Mouse (Mus musculus) heart, postnatal 36 days (tissue): ENCODE data around the gene 1700030J22Rik. TPM values are rescaled to one million over a fixed set of nuclear protein-coding genes. Genes with fewer than 3 reads are reported as not detected.

ENCODE experiments used
- DNase-seq, 2 experiments: peaks; one replicate each; pipeline ENCODE4 v3.0.0; 2021 to 2022
- intact Hi-C: fragments of 180-260 bp; cut with DNase I; formaldehyde crosslinking; loops from one replicate; pipeline ENCODE4 v1.15.1; 2025
- total RNA-seq, 2 experiments: library from RNA; stranded (reverse); gene quantifications; 2 replicates each; pipeline ENCODE4 v1.2.3; 2021

1700030J22Rik gene
- total RNA-seq = under 1 TPM; 0.39 to 0.43 TPM

GRCm38 (mm10) chr8:116978631-116979256 is at the start of gene 1700030J22Rik:
1700030J22Rik (minus strand) TSS chr8:116978959.
- intact Hi-C loops = no loop called here

GRCm38 (mm10) chr8:117027601-117028000 is 48.8 kb upstream of the 1700030J22Rik start:
- no peak for DNase-seq
- intact Hi-C loops = no loop called here

More at GRCm38 (mm10) chr8:116978631-116979256, at the start of gene 1700030J22Rik:
- DNase-seq = peak; percentile 97 to 99

GRCm38 (mm10) chr8:117022297-117022993 is 43.7 kb upstream of the 1700030J22Rik start:
- no peak for DNase-seq
- intact Hi-C loops = no loop called here

GRCm38 (mm10) chr8:117019323-117020275 is 40.8 kb upstream of the 1700030J22Rik start:
- no peak for DNase-seq
- intact Hi-C loops = no loop called here

- intact Hi-C loops = no loop called here
- no peak for DNase-seq
These were observed 39.1 kb upstream of the 1700030J22Rik start for GRCm38 (mm10) chr8:117017896-117018295.

- intact Hi-C loops = no loop called here
- DNase-seq = no peak
These were observed 38.2 kb upstream of the 1700030J22Rik start for GRCm38 (mm10) chr8:117017006-117017405.

GRCm38 (mm10) chr8:117015670-117016069 is 36.9 kb upstream of the 1700030J22Rik start:
- DNase-seq = no peak
- intact Hi-C loops = no loop called here

GRCm38 (mm10) chr8:117011366-117011765 is 32.6 kb upstream of the 1700030J22Rik start:
- DNase-seq = no peak

GRCm38 (mm10) chr8:116994016-116994716 is 15.4 kb upstream of the 1700030J22Rik start:
- intact Hi-C loops = loop anchor here (5.0 kb wide), 1 partner anchor 163 kb away; the partner anchor contains the start of gene Gan
- no peak for DNase-seq

More at GRCm38 (mm10) chr8:117011366-117011765, 32.6 kb upstream of the 1700030J22Rik start:
- intact Hi-C loops = no loop called here

- intact Hi-C loops = loop anchor here (5.0 kb wide), 1 partner anchor 164 kb away; the partner anchor contains the start of gene Gan
- DNase-seq = peak; percentile 97 to 98
These were observed 14.5 kb upstream of the 1700030J22Rik start, which contains the start of gene Gcsh for GRCm38 (mm10) chr8:116993095-116993867. Gcsh (minus strand) TSS chr8:116993537.

GRCm38 (mm10) chr8:116992176-116992971 is 13.6 kb upstream of the 1700030J22Rik start:
- DNase-seq = no peak
- intact Hi-C loops = loop anchor here (5.0 kb wide), 1 partner anchor 165 kb away; the partner anchor contains the start of gene Gan

GRCm38 (mm10) chr8:116991241-116991640 is 12.5 kb upstream of the 1700030J22Rik start:
- no peak for DNase-seq
- intact Hi-C loops = loop anchor here (5.0 kb wide), 1 partner anchor 166 kb away; the partner anchor contains the start of gene Gan

- intact Hi-C loops = loop anchor here (5.0 kb wide), 1 partner anchor 167 kb away; the partner anchor contains the start of gene Gan
- DNase-seq = no peak
These were observed 11.1 kb upstream of the 1700030J22Rik start for GRCm38 (mm10) chr8:116989842-116990241.

- intact Hi-C loops = loop anchor here (1.0 to 5.0 kb wide), 3 partner anchors 37 to 113 kb away; partner anchors contain the start of genes Atmin, Cenpn and Cmc2
- peak; percentile 53 to 60 for DNase-seq
These were observed 1.4 kb upstream of the 1700030J22Rik start for GRCm38 (mm10) chr8:116980117-116980516.

GRCm38 (mm10) chr8:116978052-116978451 is 707 bp downstream of the 1700030J22Rik start:
- DNase-seq = no peak
- intact Hi-C loops = no loop called here

GRCm38 (mm10) chr8:116975606-116976005 is 3.2 kb downstream of the 1700030J22Rik start:
- intact Hi-C loops = no loop called here

GRCm38 (mm10) chr8:116975066-116975465 is 3.7 kb downstream of the 1700030J22Rik start:
- intact Hi-C loops = no loop called here
- no peak for DNase-seq

More at GRCm38 (mm10) chr8:116975606-116976005, 3.2 kb downstream of the 1700030J22Rik start:
- DNase-seq = no peak

GRCm38 (mm10) chr8:116969531-116969930 is 9.2 kb downstream of the 1700030J22Rik start:
- no peak for DNase-seq
- intact Hi-C loops = no loop called here
